Mouse (Mus musculus): Measurements from ENCODE around the gene Rps27.
"Not testable (repeated sequence)": the region's sequence is repeated elsewhere in the genome, so short reads cannot be mapped to it uniquely, and the experiment has no call there.

- not testable (repeated sequence) for TF ChIP-seq CTCF, EP300 (IDR thresholded peaks at IDR 0.05)
Observed at GRCm38 (mm10) chr3:90252659-90253058, 39.2 kb upstream of the Rps27 start.
